Mouse (Mus musculus): Measurements from ENCODE around the gene Vti1a. TPM values are rescaled to one million over a fixed set of nuclear protein-coding genes. Genes with fewer than 3 reads are reported as not detected.

The Vti1a gene
- polyA plus RNA-seq, 1 experiment from 2014 or later, result 15.4 TPM

GRCm38 (mm10) chr19:55523340-55523739 is 207.2 kb downstream of the Vti1a start:
- no peak overlapping the region for H3K4me2 ChIP-seq (ENCODE audit: low read length)
- no peaks in the 10 kb centered on the region for H3K36me3 ChIP-seq (ENCODE audit: control insufficient read depth, insufficient read depth, low read length)
- ATAC-seq (ENCODE audit: insufficient number of reproducible peaks, insufficient read depth, low FRiP score, low read depth), result no peak
- H3K4me1 ChIP-seq (ENCODE audit: control insufficient read depth in 2 of 2, insufficient read depth in 2 of 2, low read length in 2 of 2), result peaks cover 14 to 17% of the 10 kb centered on the region in 2 experiments
- 63% methylated on average over 9 of the region's 9 CpGs for WGBS
- no peaks in the 10 kb centered on the region for H3K9me3 ChIP-seq (ENCODE audit: control insufficient read depth, low read length)
- no peak overlapping the region for H3K9ac ChIP-seq (ENCODE audit: low read length)
- no peak overlapping the region for H3K27ac ChIP-seq (replicated peaks in 1 of 2; ENCODE audit: control insufficient read depth in 1 of 2, insufficient read depth in 1 of 2, low read depth in 2 of 2, low read length in 2 of 2)
- H3K4me3 ChIP-seq (ENCODE audit: control insufficient read depth in 1 of 2, insufficient read depth in 1 of 2, low read depth in 1 of 2, low read length in 2 of 2), result no peak overlapping the region
- H3K27me3 ChIP-seq (ENCODE audit: control insufficient read depth, insufficient read depth, low read length), result no peaks in the 10 kb centered on the region

DNA sequence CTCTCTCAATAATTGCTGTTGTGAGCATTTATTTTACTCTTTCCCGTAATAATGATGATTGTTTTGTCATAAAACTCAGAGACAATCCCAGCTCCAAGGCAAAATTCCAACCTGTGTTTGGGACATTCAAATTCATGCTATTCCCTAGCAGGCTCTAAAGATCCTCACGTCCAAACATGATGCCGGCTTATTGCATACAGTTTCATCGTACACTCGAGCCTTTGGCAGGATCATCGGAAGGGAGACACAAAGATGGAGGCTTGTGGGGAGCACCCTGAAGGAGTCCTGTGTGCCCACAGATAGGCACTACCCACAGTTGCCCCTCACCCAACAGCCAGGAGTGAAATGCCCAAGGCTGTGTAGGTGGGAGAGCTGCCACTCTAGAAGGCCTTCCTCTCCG is 208.3 kb downstream of the Vti1a start:
- no peaks in the 10 kb centered on the region for H3K9me3 ChIP-seq (ENCODE audit: control insufficient read depth, low read length)
- H3K27me3 ChIP-seq (ENCODE audit: control insufficient read depth, insufficient read depth, low read length), result no peaks in the 10 kb centered on the region
- 90% methylated on average over 7 of the region's 7 CpGs for WGBS
- ATAC-seq (ENCODE audit: insufficient number of reproducible peaks, insufficient read depth, low FRiP score, low read depth), result no peak
- H3K27ac ChIP-seq (replicated peaks in 1 of 2; ENCODE audit: control insufficient read depth in 1 of 2, insufficient read depth in 1 of 2, low read depth in 2 of 2, low read length in 2 of 2), result no peak overlapping the region
- H3K4me1 ChIP-seq (ENCODE audit: control insufficient read depth in 2 of 2, insufficient read depth in 2 of 2, low read length in 2 of 2), result peaks cover 14 to 17% of the 10 kb centered on the region in 2 experiments
- H3K4me3 ChIP-seq (ENCODE audit: control insufficient read depth in 1 of 2, insufficient read depth in 1 of 2, low read depth in 1 of 2, low read length in 2 of 2), result no peak overlapping the region
- no peak overlapping the region for H3K9ac ChIP-seq (ENCODE audit: low read length)
- no peaks in the 10 kb centered on the region for H3K36me3 ChIP-seq (ENCODE audit: control insufficient read depth, insufficient read depth, low read length)
- H3K4me2 ChIP-seq (ENCODE audit: low read length), result no peak overlapping the region

- 44% methylated on average over 3 of the region's 3 CpGs for WGBS
- Histone ChIP-seq H3K9me3 (ENCODE audit: control insufficient read depth, low read length) (no peaks in the 10 kb centered on the region), H3K9ac (ENCODE audit: low read length) (no peak overlapping the region), H3K4me3 (ENCODE audit: control insufficient read depth in 1 of 2, insufficient read depth in 1 of 2, low read depth in 1 of 2, low read length in 2 of 2) (no peak overlapping the region), H3K4me1 (ENCODE audit: control insufficient read depth in 2 of 2, insufficient read depth in 2 of 2, low read length in 2 of 2) (peaks cover 14 to 17% of the 10 kb centered on the region in 2 experiments), H3K36me3 (ENCODE audit: control insufficient read depth, insufficient read depth, low read length) (no peaks in the 10 kb centered on the region), H3K27ac (replicated peaks in 1 of 2; ENCODE audit: control insufficient read depth in 1 of 2, insufficient read depth in 1 of 2, low read depth in 2 of 2, low read length in 2 of 2) (no peak overlapping the region), H3K27me3 (ENCODE audit: control insufficient read depth, insufficient read depth, low read length) (no peaks in the 10 kb centered on the region), H3K4me2 (ENCODE audit: low read length) (no peak overlapping the region)
- no peak for ATAC-seq (ENCODE audit: insufficient number of reproducible peaks, insufficient read depth, low FRiP score, low read depth)
Measured at GRCm38 (mm10) chr19:55525056-55525455, 209.0 kb downstream of the Vti1a start.

DNA sequence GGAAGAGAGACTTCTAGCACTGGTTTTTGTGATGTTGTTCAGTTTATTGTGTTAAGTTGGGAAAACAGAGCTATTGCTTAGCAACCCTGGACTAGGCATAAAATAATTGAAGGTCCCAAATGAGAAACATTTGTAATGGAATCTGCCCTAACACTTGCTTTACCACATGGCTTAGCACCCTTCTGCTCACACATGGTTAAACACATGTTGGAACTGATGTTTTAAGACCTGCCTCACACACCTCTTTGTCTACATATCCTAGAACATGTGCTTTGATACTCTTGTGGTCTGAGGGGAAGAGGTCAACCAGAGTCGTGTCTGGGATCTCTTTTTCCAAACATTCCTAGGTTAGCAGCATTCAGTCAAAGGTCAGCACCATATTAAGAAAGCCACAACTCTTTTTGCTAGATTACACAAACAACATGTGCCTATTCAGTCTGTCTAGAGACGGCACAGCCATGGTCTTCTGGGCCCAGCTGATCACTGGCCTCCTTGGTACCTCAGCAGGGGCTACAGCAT is 210.7 kb downstream of the Vti1a start:
- H3K9me3 ChIP-seq (ENCODE audit: control insufficient read depth, low read length), result no peaks in the 10 kb centered on the region
- WGBS, result 64% methylated on average over 2 of the region's 2 CpGs
- ATAC-seq (ENCODE audit: insufficient number of reproducible peaks, insufficient read depth, low FRiP score, low read depth), result no peak
- H3K4me2 ChIP-seq (ENCODE audit: low read length), result no peak overlapping the region
- H3K9ac ChIP-seq (ENCODE audit: low read length), result no peak overlapping the region
- no peak overlapping the region for H3K27ac ChIP-seq (replicated peaks in 1 of 2; ENCODE audit: control insufficient read depth in 1 of 2, insufficient read depth in 1 of 2, low read depth in 2 of 2, low read length in 2 of 2)
- peaks cover 11 to 14% of the 10 kb centered on the region in 2 experiments for H3K4me1 ChIP-seq (ENCODE audit: control insufficient read depth in 2 of 2, insufficient read depth in 2 of 2, low read length in 2 of 2)
- H3K27me3 ChIP-seq (ENCODE audit: control insufficient read depth, insufficient read depth, low read length), result no peaks in the 10 kb centered on the region
- H3K36me3 ChIP-seq (ENCODE audit: control insufficient read depth, insufficient read depth, low read length), result no peaks in the 10 kb centered on the region
- no peak overlapping the region for H3K4me3 ChIP-seq (ENCODE audit: control insufficient read depth in 1 of 2, insufficient read depth in 1 of 2, low read depth in 1 of 2, low read length in 2 of 2)

DNA sequence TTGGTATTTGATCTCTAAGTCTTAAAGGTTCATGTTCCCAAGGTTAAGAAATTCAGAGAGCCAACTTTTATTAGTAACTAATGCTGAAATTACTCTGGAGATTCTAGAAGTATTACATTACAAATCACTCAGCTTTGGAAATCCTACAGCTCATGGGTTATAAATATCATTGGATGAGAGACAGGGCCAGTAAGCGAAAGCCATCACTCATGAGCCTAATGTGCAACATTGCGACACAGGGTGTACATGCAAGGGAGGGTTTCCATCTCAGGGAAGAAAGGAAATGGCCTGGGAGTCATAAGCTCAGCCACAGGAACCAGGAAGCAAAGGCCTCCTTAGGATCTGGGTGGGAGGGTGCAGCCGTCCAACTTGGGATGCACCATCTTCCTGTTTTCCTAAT is 213.9 kb downstream of the Vti1a start:
- no peak for ATAC-seq (ENCODE audit: insufficient number of reproducible peaks, insufficient read depth, low FRiP score, low read depth)
- H3K4me2 ChIP-seq (ENCODE audit: low read length), result no peak overlapping the region
- H3K9me3 ChIP-seq (ENCODE audit: control insufficient read depth, low read length), result no peaks in the 10 kb centered on the region
- WGBS, result 73% methylated on average over 3 of the region's 3 CpGs
- H3K4me3 ChIP-seq (ENCODE audit: control insufficient read depth in 1 of 2, insufficient read depth in 1 of 2, low read depth in 1 of 2, low read length in 2 of 2), result no peak overlapping the region
- H3K9ac ChIP-seq (ENCODE audit: low read length), result no peak overlapping the region
- H3K27ac ChIP-seq (replicated peaks in 1 of 2; ENCODE audit: control insufficient read depth in 1 of 2, insufficient read depth in 1 of 2, low read depth in 2 of 2, low read length in 2 of 2), result no peak overlapping the region
- H3K36me3 ChIP-seq (ENCODE audit: control insufficient read depth, insufficient read depth, low read length), result no peaks in the 10 kb centered on the region
- peaks cover 0 to 5% of the 10 kb centered on the region in 2 experiments; a peak in 1 of 4 replicates for H3K4me1 ChIP-seq (ENCODE audit: control insufficient read depth in 2 of 2, insufficient read depth in 2 of 2, low read length in 2 of 2)
- H3K27me3 ChIP-seq (ENCODE audit: control insufficient read depth, insufficient read depth, low read length), result no peaks in the 10 kb centered on the region

DNA sequence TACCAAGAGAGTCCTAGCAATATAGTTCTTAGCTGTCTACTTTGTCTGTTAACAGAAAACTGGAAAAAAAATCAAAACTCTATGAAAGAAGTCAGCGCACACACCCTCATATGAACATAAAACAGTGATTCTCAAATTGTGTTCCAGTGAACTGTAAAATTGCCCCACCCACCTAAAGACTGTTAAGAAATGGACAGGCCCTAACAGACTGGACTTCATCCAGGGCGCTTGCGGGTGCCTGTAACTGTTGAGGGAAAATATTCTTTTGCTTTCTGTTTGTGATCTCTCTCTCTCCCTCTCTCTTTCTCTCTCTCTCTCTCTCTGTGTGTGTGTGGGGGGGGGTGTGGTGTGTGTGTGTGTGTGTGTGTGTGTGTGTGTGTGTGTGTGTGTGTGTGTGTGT is 216.6 kb downstream of the Vti1a start:
- Histone ChIP-seq H3K4me2 (ENCODE audit: low read length) (no peak overlapping the region), H3K9ac (ENCODE audit: low read length) (no peak overlapping the region), H3K27me3 (ENCODE audit: control insufficient read depth, insufficient read depth, low read length) (no peaks in the 10 kb centered on the region), H3K4me3 (ENCODE audit: control insufficient read depth in 1 of 2, insufficient read depth in 1 of 2, low read depth in 1 of 2, low read length in 2 of 2) (no peak overlapping the region), H3K4me1 (ENCODE audit: control insufficient read depth in 2 of 2, insufficient read depth in 2 of 2, low read length in 2 of 2) (no peaks in the 10 kb centered on the region), H3K36me3 (ENCODE audit: control insufficient read depth, insufficient read depth, low read length) (no peaks in the 10 kb centered on the region), H3K9me3 (ENCODE audit: control insufficient read depth, low read length) (no peaks in the 10 kb centered on the region), H3K27ac (replicated peaks in 1 of 2; ENCODE audit: control insufficient read depth in 1 of 2, insufficient read depth in 1 of 2, low read depth in 2 of 2, low read length in 2 of 2) (no peak overlapping the region)
- WGBS, result 93% methylated on average over 3 of the region's 3 CpGs
- ATAC-seq (ENCODE audit: insufficient number of reproducible peaks, insufficient read depth, low FRiP score, low read depth), result no peak

DNA sequence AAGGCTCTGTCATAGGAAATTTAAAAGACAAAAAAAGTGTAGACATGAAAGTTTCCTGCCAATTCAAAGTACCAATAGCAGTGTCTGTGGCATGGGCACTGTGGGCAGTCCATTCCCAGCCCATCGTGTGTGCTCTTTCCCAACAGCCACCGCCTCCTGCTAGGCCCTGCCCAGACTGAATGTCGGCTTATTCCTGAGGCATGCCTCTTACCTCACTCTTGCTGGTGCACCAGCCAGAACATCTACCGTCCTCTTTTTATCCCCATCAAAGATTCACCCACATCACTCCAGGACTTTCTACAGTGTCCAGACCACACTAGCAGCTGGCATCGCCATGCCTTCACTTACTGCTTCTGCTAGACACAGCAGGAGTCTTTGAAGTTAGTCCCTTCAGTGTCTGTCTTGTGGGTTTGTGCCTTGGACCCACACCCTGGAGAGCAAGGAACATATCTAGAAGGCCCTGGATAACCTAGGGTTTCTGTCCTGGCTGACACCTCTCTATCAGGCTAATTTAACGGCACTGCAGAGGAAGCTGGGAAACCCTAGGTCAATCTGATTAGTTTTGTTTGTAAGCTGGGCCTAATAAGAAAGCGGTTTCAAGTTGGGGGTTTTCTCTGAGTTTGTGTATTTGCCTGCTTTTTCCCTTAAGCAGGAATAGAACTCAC is 220.3 kb downstream of the Vti1a start:
- no peak overlapping the region for H3K9ac ChIP-seq (ENCODE audit: low read length)
- no peak for ATAC-seq (ENCODE audit: insufficient number of reproducible peaks, insufficient read depth, low FRiP score, low read depth)
- H3K27ac ChIP-seq (replicated peaks in 1 of 2; ENCODE audit: control insufficient read depth in 1 of 2, insufficient read depth in 1 of 2, low read depth in 2 of 2, low read length in 2 of 2), result no peak overlapping the region
- no peaks in the 10 kb centered on the region for H3K27me3 ChIP-seq (ENCODE audit: control insufficient read depth, insufficient read depth, low read length)
- no peaks in the 10 kb centered on the region for H3K9me3 ChIP-seq (ENCODE audit: control insufficient read depth, low read length)
- no peak overlapping the region for H3K4me3 ChIP-seq (ENCODE audit: control insufficient read depth in 1 of 2, insufficient read depth in 1 of 2, low read depth in 1 of 2, low read length in 2 of 2)
- H3K36me3 ChIP-seq (ENCODE audit: control insufficient read depth, insufficient read depth, low read length), result no peaks in the 10 kb centered on the region
- no peak overlapping the region for H3K4me2 ChIP-seq (ENCODE audit: low read length)
- no peaks in the 10 kb centered on the region for H3K4me1 ChIP-seq (ENCODE audit: control insufficient read depth in 2 of 2, insufficient read depth in 2 of 2, low read length in 2 of 2)
- WGBS, result 78% methylated on average over 7 of the region's 7 CpGs

- H3K9me3 ChIP-seq (ENCODE audit: control insufficient read depth, low read length), result no peaks in the 10 kb centered on the region
- 30% methylated on average over 6 of the region's 6 CpGs for WGBS
- ATAC-seq (ENCODE audit: insufficient number of reproducible peaks, insufficient read depth, low FRiP score, low read depth), result peak; percentile 58; the same call in 1 of the 2 replicates
- H3K4me3 ChIP-seq (ENCODE audit: control insufficient read depth in 1 of 2, insufficient read depth in 1 of 2, low read depth in 1 of 2, low read length in 2 of 2), result no peak overlapping the region
- no peak overlapping the region for H3K27ac ChIP-seq (replicated peaks in 1 of 2; ENCODE audit: control insufficient read depth in 1 of 2, insufficient read depth in 1 of 2, low read depth in 2 of 2, low read length in 2 of 2)
- no peaks in the 10 kb centered on the region for H3K36me3 ChIP-seq (ENCODE audit: control insufficient read depth, insufficient read depth, low read length)
- no peak overlapping the region for H3K4me2 ChIP-seq (ENCODE audit: low read length)
- peaks cover 6 to 8% of the 10 kb centered on the region in 2 experiments; a peak in 3 of 4 replicates for H3K4me1 ChIP-seq (ENCODE audit: control insufficient read depth in 2 of 2, insufficient read depth in 2 of 2, low read length in 2 of 2)
- H3K9ac ChIP-seq (ENCODE audit: low read length), result no peak overlapping the region
- H3K27me3 ChIP-seq (ENCODE audit: control insufficient read depth, insufficient read depth, low read length), result no peaks in the 10 kb centered on the region
Measured at GRCm38 (mm10) chr19:55537691-55538090, 221.6 kb downstream of the Vti1a start.
